Mouse (Mus musculus) monocyte, adult 5-6 weeks (primary cell): ENCODE measurements at regions not wholly inside any gene's neighbourhood (a gene's known extent, or its start where the extent isn't known, plus 50 kb on each side); places are given as distances from the start of the nearest gene placed in this dataset.

Source experiments
- ATAC-seq: fragments of 153-309, 156-312 bp; replicated peaks from 2 replicates; pipeline ENCODE4 v1.8.0; 2017; ENCODE audit warnings: mild to moderate bottlenecking; ENCODE audit not compliant: low TSS enrichment, insufficient number of reproducible peaks, severe bottlenecking, poor library complexity, low FRiP score

DNA sequence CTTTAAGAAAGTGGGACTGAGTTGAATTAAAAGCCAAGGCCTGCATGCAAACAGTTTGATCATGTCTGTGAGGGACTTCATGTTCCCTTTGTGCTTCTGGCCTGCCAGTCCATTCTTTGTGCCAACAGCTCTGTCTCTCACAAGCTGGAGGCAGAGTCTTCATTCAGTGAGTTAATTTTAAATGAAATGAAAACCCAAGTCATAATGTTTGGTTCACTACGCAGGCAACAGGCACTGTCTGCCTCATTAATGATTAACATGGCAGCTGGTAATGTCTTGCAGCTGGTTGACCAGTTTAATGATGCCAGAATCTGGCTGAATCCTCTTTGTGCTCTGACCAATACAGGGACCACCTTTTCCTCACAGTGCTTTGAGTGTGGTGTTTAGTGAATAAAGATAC, 380.6 kb downstream of the Sec16b start:
- ATAC-seq, result no peak

DNA sequence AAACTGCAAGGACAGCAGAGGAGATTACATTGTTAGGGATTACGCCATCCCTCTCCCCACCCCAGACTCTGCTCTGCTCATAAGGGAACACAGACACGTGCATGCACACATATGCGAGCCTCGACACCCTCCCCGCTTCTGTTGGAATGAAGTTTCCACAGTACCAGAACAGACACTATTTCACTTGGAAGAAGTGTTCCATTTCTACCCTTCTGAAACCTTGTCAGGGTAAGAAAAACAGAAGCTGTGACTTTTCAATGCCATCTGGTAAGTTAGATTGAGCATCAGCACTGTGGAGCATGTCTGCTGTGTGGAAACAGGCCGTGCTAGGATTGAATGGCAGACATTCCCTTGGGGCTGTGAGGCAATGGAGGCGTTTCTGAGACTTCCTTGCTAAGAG, 382.0 kb downstream of the Sec16b start:
- no peak for ATAC-seq

DNA sequence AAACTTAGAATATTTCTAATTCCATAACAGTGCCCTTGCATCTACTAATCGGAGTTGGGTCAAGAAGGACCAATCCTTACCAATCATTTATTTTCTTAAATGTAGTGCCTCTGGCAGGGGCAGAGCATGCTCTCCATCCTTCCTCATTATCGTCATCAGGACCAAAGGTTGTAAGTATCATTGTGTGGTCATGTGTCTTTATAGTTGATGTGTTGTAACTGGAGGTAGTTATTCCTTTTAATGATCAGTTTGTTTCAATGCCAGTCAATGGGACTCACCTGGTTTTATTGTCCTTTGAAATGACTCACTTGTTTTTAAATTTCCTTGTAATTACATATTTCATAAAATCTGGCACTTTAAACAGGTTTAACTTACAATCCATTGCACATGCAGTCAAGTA, 399.6 kb downstream of the Sec16b start:
- ATAC-seq, result no peak

DNA sequence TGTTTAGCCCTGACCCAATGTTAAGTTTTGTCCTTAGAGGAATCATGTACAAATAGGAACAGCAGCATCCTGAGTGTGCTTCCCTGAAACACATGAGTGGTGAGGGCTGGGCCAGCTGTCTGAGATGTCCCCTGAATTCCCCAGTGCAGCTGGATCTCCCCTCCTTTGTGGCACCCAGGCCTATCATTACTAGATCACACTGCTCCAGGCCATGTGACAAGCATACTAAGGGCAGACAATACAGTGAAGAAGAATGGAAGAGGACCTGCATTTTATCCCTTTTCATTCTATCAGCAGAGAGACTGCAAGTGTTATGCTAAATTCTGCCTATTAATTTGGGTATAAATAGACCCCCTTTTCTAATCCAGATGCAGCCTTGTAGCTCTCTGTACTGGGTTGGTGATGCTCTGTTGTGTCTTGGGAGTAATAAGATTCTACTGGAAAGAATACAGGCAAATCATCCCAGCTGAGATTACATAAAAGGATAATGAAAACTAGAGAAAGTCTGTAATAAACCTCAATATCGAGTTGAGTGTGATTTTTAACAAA, 418.3 kb downstream of the Brinp2 start:
- ATAC-seq, result no peak

DNA sequence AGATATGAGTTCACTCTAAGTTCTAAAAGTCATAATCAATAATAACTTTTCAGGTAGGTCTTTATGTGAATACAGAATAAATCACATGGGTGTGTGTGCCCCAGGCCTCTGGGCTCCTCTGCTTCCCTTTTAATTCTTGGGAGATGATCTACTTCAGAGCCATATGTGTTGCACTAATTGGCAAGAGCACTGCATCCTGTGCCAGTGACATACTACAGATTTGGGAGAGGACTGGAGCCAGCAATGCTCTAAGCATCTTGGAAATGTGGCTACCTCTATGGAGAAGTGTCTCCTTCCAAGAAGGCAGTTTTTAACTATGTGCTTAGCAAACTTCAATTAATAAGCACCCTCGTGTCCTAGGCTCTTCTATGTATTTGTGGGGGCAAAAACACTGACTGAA, 416.6 kb downstream of the Brinp2 start:
- no peak for ATAC-seq

DNA sequence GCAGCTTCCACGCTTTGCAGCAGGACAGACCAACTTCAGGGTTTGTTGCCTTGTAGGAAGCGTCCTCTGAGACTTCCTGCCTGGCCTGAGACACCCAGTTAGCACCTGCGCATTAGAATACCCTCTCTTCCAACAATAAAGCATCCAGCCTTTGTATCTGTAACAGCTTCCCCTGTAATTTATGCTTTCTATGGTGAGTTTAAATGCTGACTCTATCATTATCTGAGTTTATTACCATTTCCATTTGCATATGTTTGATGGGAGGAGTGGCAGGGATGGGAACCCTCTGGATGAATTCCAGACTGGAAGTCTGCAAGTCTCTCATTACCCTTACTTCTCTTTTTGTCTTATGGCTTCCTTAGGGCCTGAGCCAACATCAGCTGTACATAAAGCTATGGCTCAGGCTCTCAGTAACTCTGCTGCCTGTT, 415.8 kb downstream of the Brinp2 start:
- no peak for ATAC-seq

DNA sequence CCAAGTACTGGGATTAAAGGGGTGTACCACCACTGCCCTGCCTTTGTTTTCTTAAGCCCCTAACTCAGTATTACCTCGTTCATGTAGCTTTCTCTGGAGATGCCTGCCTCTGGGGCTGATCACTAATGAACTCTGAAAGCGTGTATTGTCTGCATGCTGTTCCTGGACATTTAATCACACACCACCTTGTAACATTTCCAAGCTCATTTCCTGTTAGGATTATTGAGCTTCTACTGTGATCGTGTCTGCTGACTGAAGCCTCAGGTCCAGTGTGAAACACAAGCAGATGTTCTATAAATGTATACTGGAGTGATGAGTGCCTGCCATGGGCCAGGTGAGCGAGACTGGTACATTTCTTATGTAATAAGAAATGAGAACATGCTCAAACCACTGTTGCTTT, 398.6 kb downstream of the Brinp2 start:
- no peak for ATAC-seq

DNA sequence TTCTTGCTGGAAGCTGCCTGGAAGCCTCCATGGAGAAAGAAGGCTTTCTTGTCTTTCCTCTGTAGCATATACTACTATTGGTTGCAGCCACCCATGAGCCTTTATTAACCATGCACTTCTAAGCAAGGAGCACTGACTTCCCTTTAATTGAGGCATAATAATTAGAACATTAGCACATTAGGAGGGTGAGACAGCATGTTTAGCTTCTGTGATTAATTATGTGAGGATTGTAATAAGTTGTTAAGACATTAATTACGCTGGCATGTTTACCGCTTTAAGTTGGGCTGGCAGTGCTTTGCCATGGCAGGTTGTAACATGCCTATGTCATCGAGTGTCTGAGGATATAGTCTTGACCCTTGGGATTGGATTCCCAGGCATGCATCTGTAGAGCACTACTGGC, 391.7 kb downstream of the Brinp2 start:
- no peak for ATAC-seq

DNA sequence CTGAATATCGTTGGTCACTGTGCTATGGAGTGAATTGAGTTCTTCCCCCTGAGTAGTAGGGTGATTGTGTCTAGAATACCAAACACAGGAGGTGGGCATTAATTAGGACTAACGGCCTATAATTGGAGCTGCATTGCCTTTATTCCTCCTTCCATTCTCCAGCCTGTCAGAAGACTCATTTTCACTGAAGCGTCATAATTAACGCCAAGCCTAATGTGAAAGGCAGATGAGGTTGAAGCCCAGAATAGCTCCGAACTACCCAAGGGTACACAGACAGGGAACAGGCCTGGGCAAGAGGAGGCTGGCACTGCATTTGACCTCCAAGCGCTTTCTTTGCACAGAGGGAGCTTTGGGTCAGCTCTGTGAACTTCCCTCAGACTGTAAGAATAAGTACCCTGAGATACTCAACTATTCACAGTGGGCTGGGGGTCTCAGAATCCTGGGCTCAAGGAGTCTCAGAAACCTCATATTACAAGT, 386.5 kb downstream of the Brinp2 start:
- no peak for ATAC-seq

DNA sequence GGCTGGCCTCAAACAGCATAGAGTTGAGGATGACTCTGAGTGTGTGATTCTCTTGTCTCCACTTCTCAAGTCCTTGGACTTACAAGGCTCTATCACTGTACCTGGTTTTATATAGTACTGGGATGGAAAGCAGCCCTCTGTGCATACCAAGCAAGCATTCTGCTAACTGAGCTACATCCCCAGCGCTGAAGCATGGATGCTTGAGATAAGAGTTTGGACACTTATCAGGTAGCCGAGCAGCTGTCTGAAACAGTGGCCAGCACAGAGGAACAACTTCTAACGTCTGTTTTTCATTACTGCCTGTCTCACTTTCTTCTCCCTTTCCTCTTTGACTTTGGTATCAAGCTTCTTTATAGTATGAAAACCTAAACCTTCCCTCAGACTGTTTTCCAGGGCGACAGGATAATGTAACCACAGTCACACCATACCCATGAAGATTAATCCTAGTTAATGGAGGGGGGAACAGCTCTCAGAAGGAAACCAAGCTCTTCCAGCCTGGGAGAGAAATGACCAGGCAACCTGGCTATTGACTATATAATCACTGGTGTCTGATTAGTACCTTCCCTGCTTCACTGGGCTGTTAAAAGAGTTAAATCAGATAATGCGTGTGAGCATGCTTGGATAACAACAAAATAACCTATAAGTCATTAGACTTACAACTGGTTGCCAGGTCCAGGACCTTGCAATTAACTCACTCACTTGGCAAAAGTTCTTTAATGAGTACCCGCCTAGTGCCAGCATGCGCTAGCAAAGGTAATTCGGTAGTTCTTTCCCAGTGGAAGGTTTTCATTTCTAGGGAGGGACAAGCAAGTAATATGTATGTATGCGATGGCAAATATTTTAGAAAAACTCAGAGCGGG, 382.5 kb downstream of the Brinp2 start:
- ATAC-seq, result no peak

DNA sequence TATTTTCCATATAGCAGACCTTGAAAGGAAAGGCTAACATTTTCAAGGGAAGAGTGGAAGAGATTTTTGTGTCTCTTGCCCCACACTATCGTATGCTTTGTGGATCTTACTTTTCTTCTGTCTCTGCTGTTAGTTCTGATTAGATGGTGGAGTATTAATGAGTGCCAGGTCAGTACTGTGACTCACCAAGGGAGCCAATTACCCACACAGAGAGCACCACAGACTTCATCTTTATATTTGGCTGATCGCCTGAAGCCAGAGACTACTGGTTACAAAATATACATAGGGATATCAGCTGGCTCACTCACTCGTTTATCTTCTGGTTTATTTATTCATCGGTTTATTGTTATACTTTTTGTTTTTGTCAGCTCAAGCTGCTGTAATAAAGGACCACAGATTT, 381.5 kb downstream of the Brinp2 start:
- no peak for ATAC-seq

DNA sequence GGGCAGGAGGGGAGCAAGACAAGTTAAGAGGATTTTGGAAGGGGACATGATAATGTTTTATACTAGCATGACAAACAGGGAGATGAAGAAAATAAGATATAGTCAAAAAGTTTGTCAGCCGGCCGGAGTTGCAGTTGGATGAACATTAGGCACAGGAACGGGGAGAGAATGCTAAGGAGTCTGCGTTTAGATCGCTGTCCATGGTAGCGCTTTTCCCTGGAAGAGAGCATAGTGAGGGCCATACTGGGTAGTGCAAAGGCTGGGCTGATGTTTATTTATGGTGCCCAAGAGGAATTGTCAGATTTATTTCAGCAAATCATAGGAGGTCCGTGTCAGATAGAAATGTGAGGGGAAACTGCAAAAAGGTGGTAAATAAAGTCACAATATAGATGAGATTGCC, 337.0 kb downstream of the Brinp2 start:
- no peak for ATAC-seq

DNA sequence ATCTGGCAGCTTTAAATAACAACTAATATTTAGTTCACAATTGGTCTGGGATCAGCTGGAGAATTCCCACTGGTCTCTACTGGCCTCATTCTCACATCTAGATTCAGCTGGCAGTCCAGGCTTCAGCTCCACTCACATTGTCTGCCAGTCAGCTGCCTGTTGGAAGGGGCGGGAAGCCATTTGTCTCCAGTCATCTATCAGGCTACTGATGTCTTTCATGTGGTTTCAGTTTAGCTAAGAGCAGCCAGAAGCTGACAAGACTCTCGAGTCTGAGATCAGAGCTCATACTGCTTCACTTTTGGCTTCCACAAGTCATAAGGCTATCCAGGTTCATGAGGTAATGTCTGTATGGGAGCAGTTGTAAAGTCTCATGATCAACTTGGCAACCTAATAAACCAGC, 316.4 kb downstream of the Brinp2 start:
- ATAC-seq, result no peak

DNA sequence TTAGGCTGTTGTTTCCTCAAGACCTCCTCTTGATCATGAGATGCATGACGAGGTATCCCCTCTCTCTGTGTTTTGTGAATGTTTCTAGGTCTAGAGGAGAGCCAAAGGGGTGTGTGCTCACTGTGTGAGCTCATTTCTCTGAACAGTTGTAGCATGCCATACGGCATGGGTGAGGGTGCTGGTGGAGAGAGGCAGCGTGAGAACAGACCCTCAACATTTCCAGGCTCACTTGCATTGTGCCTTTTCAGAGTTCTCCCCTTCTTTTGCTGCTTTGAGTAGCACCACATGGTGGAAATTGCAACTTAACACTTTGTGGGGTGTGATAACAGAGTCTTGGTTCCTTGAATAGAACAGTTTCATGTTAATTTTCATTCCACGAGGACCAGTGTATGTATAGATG, 315.8 kb downstream of the Brinp2 start:
- ATAC-seq, result no peak

DNA sequence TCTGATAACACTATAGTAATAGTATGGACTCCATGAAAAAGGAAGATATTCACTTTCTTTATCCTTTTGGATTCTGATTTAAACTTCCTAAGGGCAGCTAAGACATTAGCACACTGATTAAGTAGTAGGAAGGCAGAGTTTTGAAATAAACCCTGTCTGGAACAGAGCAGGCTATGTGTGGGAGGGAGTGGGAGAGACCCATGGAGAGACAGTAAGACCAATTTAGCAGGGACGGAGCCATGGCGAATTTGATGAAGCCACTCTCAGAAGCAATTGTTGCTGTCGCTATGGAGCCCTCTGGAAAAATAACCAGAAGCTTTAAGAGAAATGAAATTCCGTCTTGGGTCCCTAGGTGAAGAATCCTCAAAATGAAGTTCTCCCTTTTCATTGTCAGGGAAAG, 303.5 kb downstream of the Brinp2 start:
- ATAC-seq, result no peak

DNA sequence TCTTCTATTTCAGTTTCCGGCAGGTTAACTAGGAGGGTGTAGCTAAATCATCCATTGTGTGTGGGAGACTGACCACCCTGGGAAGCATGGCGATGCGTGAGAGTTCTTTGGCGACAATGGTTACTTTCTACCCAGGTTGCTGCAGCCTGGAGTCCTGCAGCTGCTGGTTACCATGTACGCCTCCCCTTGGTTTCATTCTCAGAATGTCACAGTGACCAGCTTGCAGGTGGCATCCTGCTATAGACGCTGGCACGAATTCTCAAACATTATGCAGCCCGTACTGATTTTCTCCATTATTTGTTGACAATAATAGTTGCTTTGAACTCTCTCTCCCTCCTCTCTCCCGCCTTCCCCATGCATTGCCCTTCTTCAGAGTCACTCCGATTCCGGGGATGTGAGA, 301.2 kb downstream of the Brinp2 start:
- ATAC-seq, result no peak

DNA sequence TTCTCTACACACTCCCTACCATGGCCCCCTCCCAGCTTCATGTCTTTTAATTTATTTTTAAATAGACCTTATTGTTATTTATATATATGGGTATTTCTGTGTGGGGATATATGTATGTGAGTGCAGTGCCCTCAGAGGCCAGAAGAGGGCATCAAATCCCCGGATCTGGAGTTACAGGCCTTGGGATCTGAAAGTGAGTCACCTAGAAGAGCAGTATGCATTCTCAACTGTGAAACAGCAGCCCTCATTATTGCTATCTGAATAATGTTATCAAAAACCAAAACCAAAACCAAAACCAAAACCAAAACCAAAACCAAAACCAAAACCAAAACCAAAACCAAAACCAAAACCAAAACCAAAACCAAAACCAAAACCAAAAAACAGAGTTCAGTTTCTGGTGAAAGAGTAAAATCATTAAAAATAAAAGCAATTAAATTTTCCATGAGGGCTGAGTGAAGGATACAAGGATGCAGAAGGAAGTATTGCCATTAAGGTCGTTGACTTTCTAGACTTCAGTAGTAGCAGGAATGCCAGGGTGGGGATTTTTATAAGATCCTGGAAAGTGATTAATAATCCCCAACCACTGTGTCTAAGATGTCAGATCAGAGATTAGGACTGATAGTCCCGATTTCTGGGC, 299.0 kb downstream of the Brinp2 start:
- ATAC-seq, result no peak

DNA sequence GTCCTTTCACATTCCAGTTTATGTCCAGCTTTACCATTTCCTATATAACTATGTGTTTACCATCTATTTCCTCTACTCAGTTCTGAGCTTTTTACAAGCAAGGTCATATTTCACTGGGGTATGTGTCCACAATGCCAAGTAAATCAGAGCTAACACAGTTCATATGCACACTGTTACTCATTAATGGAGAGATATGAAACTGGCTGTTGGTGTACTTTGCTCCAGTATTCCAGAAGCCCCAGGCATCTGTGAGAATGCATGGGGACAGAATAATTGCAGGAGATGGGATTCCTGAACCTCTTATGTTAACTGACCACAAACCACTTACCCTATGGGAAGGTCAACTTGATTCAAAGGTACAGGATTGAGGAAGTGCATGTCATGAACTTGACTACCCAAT, 298.3 kb downstream of the Brinp2 start:
- no peak for ATAC-seq

DNA sequence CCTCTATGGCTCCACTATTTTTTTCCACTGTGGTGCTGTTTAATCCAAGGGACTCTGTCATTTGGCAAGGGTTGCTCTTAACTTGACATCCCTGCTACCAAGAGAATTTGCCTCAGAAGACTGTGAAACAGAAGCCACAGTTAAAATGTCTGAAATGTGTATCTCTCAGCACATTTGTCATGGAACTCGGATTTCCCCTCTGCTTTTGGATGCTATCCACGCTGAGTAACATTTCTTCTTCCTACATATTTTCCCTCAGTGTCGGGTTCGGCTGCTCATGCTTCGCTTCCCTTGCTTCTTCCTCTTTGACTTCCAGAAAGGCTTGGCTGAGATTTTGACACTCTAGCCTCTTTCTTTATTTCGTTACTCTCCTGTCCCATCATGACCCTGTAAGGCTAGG, 294.1 kb downstream of the Brinp2 start:
- ATAC-seq, result no peak

DNA sequence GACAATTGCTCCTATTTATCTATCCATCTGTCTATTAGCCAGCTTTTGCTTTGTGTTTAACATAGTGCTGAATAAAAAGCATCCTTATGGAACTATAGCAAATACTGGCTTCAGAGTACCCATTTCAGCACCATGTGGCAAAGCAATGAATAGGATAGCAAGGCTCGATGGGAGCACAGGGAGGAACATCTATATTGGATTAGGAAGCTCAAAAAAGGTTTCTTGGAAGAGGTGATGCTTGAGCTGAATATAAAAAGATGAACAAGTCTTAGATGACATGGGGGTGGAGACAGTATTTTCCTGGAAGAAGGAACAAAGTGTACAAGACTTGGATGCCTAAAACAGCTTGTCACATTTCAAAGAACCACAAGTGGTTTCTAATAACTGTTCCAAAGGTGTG, 273.9 kb downstream of the Brinp2 start:
- no peak for ATAC-seq
